ENCODE assay signal across 9 mouse cellular contexts in the genomic region with DNA sequence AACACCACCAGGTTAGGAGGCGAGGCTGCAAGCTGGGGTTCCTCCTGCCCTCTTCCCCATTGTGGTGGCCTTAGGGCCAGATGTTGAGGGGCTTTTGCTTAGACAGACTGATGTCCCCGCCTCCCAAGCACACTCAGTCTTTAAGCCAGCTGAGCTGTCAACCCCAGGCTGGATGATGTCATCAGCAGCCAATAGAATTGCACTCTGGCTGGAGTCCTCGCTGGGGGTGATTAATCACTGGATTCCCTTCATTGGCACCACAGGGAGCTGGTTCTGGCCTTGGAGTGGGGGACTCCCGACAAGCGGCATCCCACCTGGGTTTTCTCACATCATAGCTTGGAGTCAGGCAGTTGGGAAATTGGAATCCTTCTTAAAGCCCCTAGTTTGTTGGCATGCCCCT. TPM values are rescaled to one million over a fixed set of nuclear protein-coding genes. Genes with fewer than 3 reads are reported as not detected.
DNase-seq lines count a peak whose midpoint lies in the region; ATAC-seq lines count a peak whose summit lies in the region.
"Had no signal": no experiment of that assay in that cellular context is flagged by ENCODE, and none has a peak within 500 bp of the region (broad histone marks: within the 10 kb centered on the region; RNA-seq: fewer than 3 reads in every experiment).

No protein-coding gene starts in this region.

- 4% methylated on average over 5 of the region's 5 CpGs for WGBS in heart, embryonic 10.5 days
- WGBS in hindbrain, embryonic 11.5 days: 1% methylated on average over 5 of the region's 5 CpGs
- WGBS in liver, embryonic 16.5 days (ENCODE audit: insufficient replicate concordance): 9% methylated on average over 5 of the region's 5 CpGs

- no peak overlapping the region; the same call in 1 of the 2 replicates for H3K4me2 ChIP-seq in hindbrain, embryonic 11.5 days (replicated peaks; ENCODE audit: low read depth, low read length)
- no peak overlapping the region; the same call in 1 of the 2 replicates for H3K4me2 ChIP-seq in liver, embryonic 16.5 days (ENCODE audit: low read depth, low read length)

- no peak overlapping the region for H3K9ac ChIP-seq in hindbrain, embryonic 11.5 days (ENCODE audit: low read depth, low read length)
- peak overlapping the region; percentile 62 for H3K9ac ChIP-seq in liver, embryonic 16.5 days (ENCODE audit: low read depth, low read length)

- H3K9me3 ChIP-seq in heart, embryonic 10.5 days: no peaks in the 10 kb centered on the region
- no peaks in the 10 kb centered on the region for H3K9me3 ChIP-seq in hindbrain, embryonic 11.5 days (ENCODE audit: control insufficient read depth, low read length)
- H3K9me3 ChIP-seq in liver, embryonic 16.5 days (replicated peaks; ENCODE audit: control insufficient read depth, low read length): no peaks in the 10 kb centered on the region

- H3K4me1 ChIP-seq in heart, embryonic 10.5 days: peaks cover 64% of the 10 kb centered on the region
- H3K4me1 ChIP-seq in hindbrain, embryonic 11.5 days (replicated peaks; ENCODE audit: control insufficient read depth, insufficient read depth, low read length): peaks cover 31% of the 10 kb centered on the region
- H3K4me1 ChIP-seq in liver, embryonic 16.5 days (ENCODE audit: control insufficient read depth, low read depth, low read length): peaks cover 80% of the 10 kb centered on the region

- H3K27me3 ChIP-seq in heart, embryonic 10.5 days (ENCODE audit: insufficient read depth, poor library complexity, severe bottlenecking): peaks cover 96% of the 10 kb centered on the region
- peaks cover 11% of the 10 kb centered on the region for H3K27me3 ChIP-seq in hindbrain, embryonic 11.5 days (ENCODE audit: control insufficient read depth, insufficient read depth, low read length)
- peaks cover 34% of the 10 kb centered on the region for H3K27me3 ChIP-seq in liver, embryonic 16.5 days (ENCODE audit: control insufficient read depth, insufficient read depth, low read depth, low read length)

- peak; percentile 89 for ATAC-seq in hindbrain, embryonic 11.5 days (ENCODE audit: low FRiP score)
- peak; percentile 28 for ATAC-seq in liver, embryonic 16.5 days (ENCODE audit: low read depth)

- intact Hi-C loops in heart, postnatal 25 days (cut with DNase I): no loop called here

- no peak for DNase-seq in heart, embryonic 10.5 days (ENCODE audit: low spot score)
- DNase-seq in heart, postnatal 25 days (ENCODE audit: low spot score): no peak
- DNase-seq in 416B (ENCODE audit: low read depth): peak; percentile 21
- peak; percentile 53 to 64 for DNase-seq in cerebellum, postnatal 10 days
- peak; percentile 82 for DNase-seq in hindbrain, embryonic 11.5 days (ENCODE audit: low spot score)
- peak; percentile 65 to 74 for DNase-seq in spleen, postnatal 4 days (ENCODE audit: low spot score in 2 of 2)
- no peak for DNase-seq in T-cell, adult 2 months (ENCODE audit: low spot score)

- H3K36me3 ChIP-seq in heart, embryonic 10.5 days: peaks cover 19% of the 10 kb centered on the region
- H3K36me3 ChIP-seq in hindbrain, embryonic 11.5 days (ENCODE audit: control insufficient read depth, insufficient read depth, low read length): no peaks in the 10 kb centered on the region
- H3K36me3 ChIP-seq in liver, embryonic 16.5 days (ENCODE audit: control insufficient read depth, insufficient read depth): no peaks in the 10 kb centered on the region; the same call in 1 of the 2 replicates

- no peak overlapping the region for H3K4me3 ChIP-seq in heart, embryonic 10.5 days
- no peak overlapping the region for H3K4me3 ChIP-seq in hindbrain, embryonic 11.5 days (ENCODE audit: low read depth, low read length)
- no peak overlapping the region for H3K4me3 ChIP-seq in liver, embryonic 16.5 days (ENCODE audit: low read depth, low read length)

- peak overlapping the region; percentile 71; the same call in 1 of the 2 replicates for H3K27ac ChIP-seq in heart, embryonic 10.5 days
- H3K27ac ChIP-seq in hindbrain, embryonic 11.5 days (ENCODE audit: low read depth, low read length): peak overlapping the region; percentile 92
- H3K27ac ChIP-seq in liver, embryonic 16.5 days (ENCODE audit: low read length): peak overlapping the region; percentile 96

RNA-seq across cellular contexts. Expression of gene Dusp8, which starts 6.8 kb away (rescaled TPM):
- 5.3 and 9.0 TPM in 2 replicates for polyA plus RNA-seq in heart, embryonic 10.5 days (2016; fragmentation: Nextera tagmentation; extraction: Ambion mirVana)
- 10 to 100 TPM; 39.7 to 53.5 TPM for total RNA-seq in heart, postnatal 25 days (2021)
- polyA plus RNA-seq in hindbrain, embryonic 11.5 days (2014; fragmentation: Nextera tagmentation; extraction: Ambion mirVana): 19.1 and 20.9 TPM in 2 replicates
- 2.8 TPM in 2 replicates for polyA plus RNA-seq in liver, embryonic 16.5 days (2015; fragmentation: Nextera tagmentation; extraction: Ambion mirVana)

RNA-seq across cellular contexts. Expression of gene Mob2, which starts 28.0 kb away (rescaled TPM):
- 52.4 and 54.9 TPM in 2 replicates for polyA plus RNA-seq in heart, embryonic 10.5 days (2016; fragmentation: Nextera tagmentation; extraction: Ambion mirVana)
- total RNA-seq in heart, postnatal 25 days (2021): 10 to 100 TPM; 40.2 to 40.7 TPM
- 53.3 and 59.8 TPM in 2 replicates for polyA plus RNA-seq in hindbrain, embryonic 11.5 days (2014; fragmentation: Nextera tagmentation; extraction: Ambion mirVana)
- 58.9 and 60.7 TPM in 2 replicates for polyA plus RNA-seq in liver, embryonic 16.5 days (2015; fragmentation: Nextera tagmentation; extraction: Ambion mirVana)

RNA-seq across cellular contexts. Expression of gene Gm45618, which starts 31.6 kb away (rescaled TPM):
- polyA plus RNA-seq in heart, embryonic 10.5 days (2016; fragmentation: Nextera tagmentation; extraction: Ambion mirVana): not detected in 2 replicates
- not detected for total RNA-seq in heart, postnatal 25 days (2021)
- not detected in 2 replicates for polyA plus RNA-seq in hindbrain, embryonic 11.5 days (2014; fragmentation: Nextera tagmentation; extraction: Ambion mirVana)
- not detected in 2 replicates for polyA plus RNA-seq in liver, embryonic 16.5 days (2015; fragmentation: Nextera tagmentation; extraction: Ambion mirVana)
- total RNA-seq: CH12.LX had no signal

RNA-seq across cellular contexts. Expression of gene Gm39115, which starts 46.9 kb away (rescaled TPM):
- polyA plus RNA-seq in heart, embryonic 10.5 days (2016; fragmentation: Nextera tagmentation; extraction: Ambion mirVana): not detected in 2 replicates
- not detected for total RNA-seq in heart, postnatal 25 days (2021)
- not detected in 2 replicates for polyA plus RNA-seq in hindbrain, embryonic 11.5 days (2014; fragmentation: Nextera tagmentation; extraction: Ambion mirVana)
- not detected in 2 replicates for polyA plus RNA-seq in liver, embryonic 16.5 days (2015; fragmentation: Nextera tagmentation; extraction: Ambion mirVana)
- total RNA-seq: CH12.LX had no signal

RNA-seq across cellular contexts. Expression of gene Gm45337, which starts 55.5 kb away (rescaled TPM):
- polyA plus RNA-seq in heart, embryonic 10.5 days (2016; fragmentation: Nextera tagmentation; extraction: Ambion mirVana): not detected in 2 replicates
- total RNA-seq in heart, postnatal 25 days (2021): not detected
- not detected in 2 replicates for polyA plus RNA-seq in hindbrain, embryonic 11.5 days (2014; fragmentation: Nextera tagmentation; extraction: Ambion mirVana)
- polyA plus RNA-seq in liver, embryonic 16.5 days (2015; fragmentation: Nextera tagmentation; extraction: Ambion mirVana): not detected in 2 replicates
- total RNA-seq: CH12.LX had no signal

Comparison
In these comparisons a context has a peak if more than half of its experiments do, and no peak if none do; other contexts are left out.
1. DNase-seq: peak in 416B (single experiment), cerebellum, postnatal 10 days (2 of 2), hindbrain, embryonic 11.5 days (single experiment) and spleen, postnatal 4 days (2 of 2); none in heart, embryonic 10.5 days (single experiment), heart, postnatal 25 days (single experiment) and T-cell, adult 2 months (single experiment).
2. Peak in every context shown above with its lines, with median percentiles within 50 percentile points of each other: H3K27ac ChIP-seq.